Mouse (Mus musculus): Measurements from ENCODE around the gene Aco2. TPM values are rescaled to one million over a fixed set of nuclear protein-coding genes. Genes with fewer than 3 reads are reported as not detected.

The Aco2 gene
- polyA plus RNA-seq, 1 experiment from 2014 or later = 200 TPM

DNA sequence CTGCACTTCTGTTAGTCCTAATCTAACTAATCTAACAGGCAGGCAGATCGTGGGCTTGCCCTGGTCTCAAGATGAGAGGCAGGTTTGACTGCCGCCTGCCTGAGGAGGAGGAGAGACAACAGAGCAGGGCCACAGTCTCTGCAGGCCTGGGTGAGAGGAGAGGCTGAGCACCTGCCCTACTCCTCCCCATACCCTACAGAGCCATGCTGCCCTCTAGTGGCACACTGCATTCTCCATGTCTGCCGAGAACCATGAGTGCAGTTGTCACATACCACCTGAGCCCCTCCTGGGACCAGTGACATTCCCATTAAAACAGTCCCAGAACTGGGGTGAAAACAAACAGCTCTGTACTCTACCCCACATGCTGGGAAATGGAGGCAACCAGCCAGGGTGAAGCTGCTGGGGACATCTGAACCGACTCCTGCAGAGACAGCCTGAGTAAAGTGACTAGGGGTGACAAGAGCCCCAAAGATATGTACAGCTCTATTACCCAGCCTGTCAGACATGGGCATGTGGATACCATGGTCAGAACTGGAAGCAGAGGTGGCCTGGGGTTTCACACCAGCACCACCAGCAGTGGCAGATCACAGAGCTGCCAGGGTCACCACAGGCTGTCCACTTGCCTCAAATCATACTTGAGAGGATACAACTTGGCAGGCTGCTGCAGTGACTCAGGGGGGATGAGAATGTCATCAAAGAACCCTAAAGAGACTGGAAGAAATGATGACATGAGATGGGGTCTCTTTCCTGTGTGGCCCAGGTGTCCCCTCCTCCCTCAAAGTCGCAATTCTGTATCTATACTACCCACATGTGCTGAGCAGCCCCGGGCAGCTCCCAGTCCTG lies 45.7 kb downstream of the Aco2 start:
- Histone ChIP-seq H3K27me3 (ENCODE audit: control insufficient read depth, insufficient read depth, low read length) (no peaks in the 10 kb centered on the region), H3K9me3 (ENCODE audit: control insufficient read depth, low read length) (no peaks in the 10 kb centered on the region), H3K4me1 (ENCODE audit: control insufficient read depth, insufficient read depth, low read length) (no peaks in the 10 kb centered on the region), H3K27ac (ENCODE audit: low read depth, low read length) (no peak overlapping the region), H3K4me2 (ENCODE audit: low read depth) (no peak overlapping the region), H3K36me3 (ENCODE audit: control insufficient read depth, insufficient read depth, low read length) (peaks cover 21% of the 10 kb centered on the region), H3K4me3 (ENCODE audit: low read depth, low read length) (no peak overlapping the region), H3K9ac (ENCODE audit: low read length) (no peak overlapping the region)
- DNase-seq (ENCODE audit: low spot score) (peak; percentile 70), ATAC-seq (ENCODE audit: insufficient read depth, low FRiP score, low TSS enrichment) (no peak; the same call in 1 of the 2 replicates)
- 66% methylated on average over 5 of the region's 6 CpGs for WGBS

DNA sequence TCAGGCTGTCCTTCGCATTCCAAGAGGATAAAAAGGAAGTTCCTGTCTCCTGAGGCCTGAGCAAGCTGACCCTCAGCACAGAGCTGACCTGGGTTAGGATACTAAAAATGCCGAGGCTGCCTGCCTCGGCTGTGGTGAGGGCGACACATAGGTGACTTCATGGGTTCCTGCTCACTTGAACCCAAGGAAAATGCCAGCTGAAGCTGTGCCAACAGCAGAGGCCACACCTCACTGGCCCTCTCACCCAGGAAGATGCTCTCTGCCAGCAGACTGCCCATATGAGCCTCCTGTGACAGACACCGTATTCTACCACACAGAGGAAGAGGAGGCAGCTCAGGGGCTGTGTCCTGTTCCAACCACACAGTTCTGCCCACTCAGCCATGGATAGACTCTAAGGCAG lies 47.0 kb downstream of the Aco2 start:
- no peaks in the 10 kb centered on the region for H3K4me1 ChIP-seq (ENCODE audit: control insufficient read depth, insufficient read depth, low read length)
- H3K4me2 ChIP-seq (ENCODE audit: low read depth) = no peak overlapping the region
- no peak for DNase-seq (ENCODE audit: low spot score)
- no peak overlapping the region for H3K4me3 ChIP-seq (ENCODE audit: low read depth, low read length)
- no peaks in the 10 kb centered on the region for H3K9me3 ChIP-seq (ENCODE audit: control insufficient read depth, low read length)
- H3K36me3 ChIP-seq (ENCODE audit: control insufficient read depth, insufficient read depth, low read length) = peaks cover 19% of the 10 kb centered on the region
- H3K27ac ChIP-seq (ENCODE audit: low read depth, low read length) = no peak overlapping the region
- H3K9ac ChIP-seq (ENCODE audit: low read length) = no peak overlapping the region
- no peaks in the 10 kb centered on the region for H3K27me3 ChIP-seq (ENCODE audit: control insufficient read depth, insufficient read depth, low read length)
- ATAC-seq (ENCODE audit: insufficient read depth, low FRiP score, low TSS enrichment) = no peak
- WGBS = 84% methylated on average over 5 of the region's 5 CpGs

DNA sequence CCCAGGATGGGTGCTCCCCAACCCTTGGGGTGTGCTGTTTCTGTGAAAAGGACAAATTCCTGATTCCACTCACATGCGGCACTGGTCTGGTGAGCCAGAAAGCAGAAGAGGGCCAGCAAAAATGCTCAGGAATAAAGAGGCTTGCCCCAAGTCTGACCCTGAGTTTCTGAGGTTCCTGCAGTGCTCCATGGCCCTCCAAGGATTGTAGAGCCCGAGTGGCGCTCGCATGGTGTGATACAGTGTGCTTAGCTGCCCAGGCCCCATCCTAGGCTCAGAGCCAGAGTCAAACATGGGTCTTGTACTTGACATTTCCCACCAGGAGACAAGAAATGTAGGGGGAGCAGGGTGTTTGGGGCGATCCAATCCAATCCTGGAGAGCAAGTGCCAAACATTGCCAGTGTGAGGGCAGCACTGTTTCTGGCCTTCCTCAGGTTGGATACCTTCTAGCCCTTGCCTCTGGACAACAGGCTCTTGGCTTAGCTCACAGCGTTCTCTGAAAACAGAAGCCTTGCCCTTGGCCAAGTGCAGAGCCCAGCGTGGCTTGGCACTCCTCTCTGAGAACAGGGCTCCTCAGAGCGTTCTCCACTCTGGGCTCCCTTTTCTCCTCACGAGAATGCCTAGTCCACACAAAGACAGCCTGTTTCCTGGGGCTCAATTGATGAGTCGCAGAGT lies 48.6 kb downstream of the Aco2 start:
- no peak for DNase-seq (ENCODE audit: low spot score)
- WGBS = 91% methylated on average over 10 of the region's 10 CpGs
- no peak for ATAC-seq (ENCODE audit: insufficient read depth, low FRiP score, low TSS enrichment)
- Histone ChIP-seq H3K9ac (ENCODE audit: low read length) (no peak overlapping the region), H3K27ac (ENCODE audit: low read depth, low read length) (no peak overlapping the region), H3K36me3 (ENCODE audit: control insufficient read depth, insufficient read depth, low read length) (peaks cover 10% of the 10 kb centered on the region), H3K4me3 (ENCODE audit: low read depth, low read length) (no peak overlapping the region), H3K9me3 (ENCODE audit: control insufficient read depth, low read length) (no peaks in the 10 kb centered on the region), H3K4me1 (ENCODE audit: control insufficient read depth, insufficient read depth, low read length) (peaks cover 3% of the 10 kb centered on the region), H3K27me3 (ENCODE audit: control insufficient read depth, insufficient read depth, low read length) (no peaks in the 10 kb centered on the region), H3K4me2 (ENCODE audit: low read depth) (no peak overlapping the region)

DNA sequence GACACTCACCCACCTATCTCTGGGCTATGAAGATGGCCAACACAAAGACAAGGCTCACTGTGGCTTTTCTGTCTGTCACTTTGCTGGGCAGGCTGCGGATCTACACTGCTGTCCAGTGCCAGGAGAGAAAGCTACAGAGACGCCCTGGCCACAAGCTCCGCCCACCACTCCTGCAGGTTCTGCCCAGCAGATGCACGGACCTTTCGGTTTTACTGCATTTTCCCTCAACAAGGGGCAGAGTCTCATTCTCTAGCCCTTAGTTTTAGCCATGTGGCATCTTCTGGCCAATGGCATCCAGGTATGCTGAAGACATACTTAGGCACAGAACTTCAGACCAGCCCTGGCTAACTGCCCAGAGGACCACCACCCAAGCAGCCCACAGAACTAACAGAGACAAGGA lies 49.1 kb downstream of the Aco2 start:
- H3K4me2 ChIP-seq (ENCODE audit: low read depth) = no peak overlapping the region
- H3K9ac ChIP-seq (ENCODE audit: low read length) = no peak overlapping the region
- no peak for ATAC-seq (ENCODE audit: insufficient read depth, low FRiP score, low TSS enrichment)
- no peak overlapping the region for H3K4me3 ChIP-seq (ENCODE audit: low read depth, low read length)
- peaks cover 3% of the 10 kb centered on the region for H3K4me1 ChIP-seq (ENCODE audit: control insufficient read depth, insufficient read depth, low read length)
- H3K9me3 ChIP-seq (ENCODE audit: control insufficient read depth, low read length) = no peaks in the 10 kb centered on the region
- DNase-seq (ENCODE audit: low spot score) = no peak
- H3K27me3 ChIP-seq (ENCODE audit: control insufficient read depth, insufficient read depth, low read length) = no peaks in the 10 kb centered on the region
- WGBS = 70% methylated on average over 5 of the region's 5 CpGs
- peaks cover 5% of the 10 kb centered on the region; the same call in 1 of the 2 replicates for H3K36me3 ChIP-seq (ENCODE audit: control insufficient read depth, insufficient read depth, low read length)
- no peak overlapping the region for H3K27ac ChIP-seq (ENCODE audit: low read depth, low read length)

DNA sequence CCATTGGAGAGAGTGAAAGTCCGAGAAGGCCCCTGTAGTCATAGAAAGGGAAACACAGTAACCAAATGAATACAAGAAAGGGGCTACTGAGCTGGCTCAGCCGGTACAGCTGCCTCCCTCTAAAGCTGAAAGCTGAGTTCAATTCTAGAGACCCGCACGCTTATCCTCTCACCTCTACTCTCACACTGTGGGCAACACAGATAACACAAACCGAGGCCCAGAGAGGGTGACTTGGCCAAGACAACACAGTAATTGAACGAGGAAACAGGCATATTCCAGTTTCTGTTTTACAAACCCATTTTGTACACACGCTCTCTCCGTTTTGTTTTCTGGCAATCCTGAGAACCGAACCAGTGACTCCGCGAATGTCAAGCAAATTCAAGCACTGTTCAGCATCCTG lies 52.8 kb downstream of the Aco2 start:
- no peaks in the 10 kb centered on the region for H3K9me3 ChIP-seq (ENCODE audit: control insufficient read depth, low read length)
- 85% methylated on average over 11 of the region's 11 CpGs for WGBS
- no peaks in the 10 kb centered on the region for H3K27me3 ChIP-seq (ENCODE audit: control insufficient read depth, insufficient read depth, low read length)
- H3K36me3 ChIP-seq (ENCODE audit: control insufficient read depth, insufficient read depth, low read length) = no peaks in the 10 kb centered on the region
- H3K9ac ChIP-seq (ENCODE audit: low read length) = no peak overlapping the region; the same call in 1 of the 2 replicates
- H3K27ac ChIP-seq (ENCODE audit: low read depth, low read length) = no peak overlapping the region
- ATAC-seq (ENCODE audit: insufficient read depth, low FRiP score, low TSS enrichment) (no peak), DNase-seq (ENCODE audit: low spot score) (no peak)
- peaks cover 3% of the 10 kb centered on the region for H3K4me1 ChIP-seq (ENCODE audit: control insufficient read depth, insufficient read depth, low read length)
- peak overlapping the region; percentile 79 for H3K4me2 ChIP-seq (ENCODE audit: low read depth)
- H3K4me3 ChIP-seq (ENCODE audit: low read depth, low read length) = peak overlapping the region; percentile 48

DNA sequence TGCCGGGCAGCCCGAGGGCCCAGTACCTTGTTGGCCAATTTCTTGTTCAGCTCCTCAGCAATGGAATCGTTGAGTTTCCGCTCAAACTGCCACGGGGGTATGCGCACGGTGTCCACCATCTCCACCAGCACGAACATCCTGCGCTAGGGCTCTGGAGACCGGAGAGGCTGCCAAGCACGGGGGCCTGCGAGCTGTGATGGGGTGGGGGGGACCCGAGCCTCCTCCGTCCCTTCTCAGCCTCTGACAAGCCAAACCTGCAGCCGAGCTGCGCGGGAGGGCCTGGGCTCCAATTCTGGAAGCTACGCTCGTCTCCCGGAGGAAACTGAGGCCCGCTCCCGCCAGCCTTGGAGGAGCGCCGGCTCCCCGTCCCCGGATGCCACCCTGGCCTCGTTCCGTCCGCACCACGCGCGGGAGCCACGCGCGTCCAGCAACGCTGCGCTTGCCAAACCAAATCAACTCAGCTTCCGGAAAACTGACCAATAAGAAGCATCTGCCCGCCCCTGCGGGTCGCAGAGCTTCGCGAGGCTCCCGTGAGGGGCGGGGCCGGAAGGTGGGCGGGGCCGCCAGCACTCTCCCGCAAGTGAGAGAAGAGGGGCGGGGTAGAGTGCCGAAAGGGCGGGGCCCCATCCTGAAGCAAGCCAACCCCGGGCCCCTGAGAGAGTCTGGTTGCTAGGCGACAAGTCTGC lies 53.8 kb downstream of the Aco2 start, which contains the start of gene Polr3h:
Gene Polr3h (minus strand): TSS at position 481 of the 686 bp plus-strand sequence.
- peak within 1 kb of the TSS; percentile 73 for H3K27ac ChIP-seq (ENCODE audit: low read depth, low read length)
- H3K4me1 ChIP-seq (ENCODE audit: control insufficient read depth, insufficient read depth, low read length) = peaks cover 3% of the 10 kb centered on the region
- H3K9me3 ChIP-seq (ENCODE audit: control insufficient read depth, low read length) = no peaks in the 10 kb centered on the region
- H3K9ac ChIP-seq (ENCODE audit: low read length) = peak within 1 kb of the TSS; percentile 53
- H3K27me3 ChIP-seq (ENCODE audit: control insufficient read depth, insufficient read depth, low read length) = no peaks in the 10 kb centered on the region
- WGBS = under 1% methylated on average over 54 of the region's 54 CpGs
- DNase-seq (ENCODE audit: low spot score) = peak; percentile 98
- H3K36me3 ChIP-seq (ENCODE audit: control insufficient read depth, insufficient read depth, low read length) = no peaks in the 10 kb centered on the region
- peak within 1 kb of the TSS; percentile 48 for H3K4me3 ChIP-seq (ENCODE audit: low read depth, low read length)
- peak within 1 kb of the TSS; percentile 79 for H3K4me2 ChIP-seq (ENCODE audit: low read depth)
- peak; percentile 92 for ATAC-seq (ENCODE audit: insufficient read depth, low FRiP score, low TSS enrichment)

DNA sequence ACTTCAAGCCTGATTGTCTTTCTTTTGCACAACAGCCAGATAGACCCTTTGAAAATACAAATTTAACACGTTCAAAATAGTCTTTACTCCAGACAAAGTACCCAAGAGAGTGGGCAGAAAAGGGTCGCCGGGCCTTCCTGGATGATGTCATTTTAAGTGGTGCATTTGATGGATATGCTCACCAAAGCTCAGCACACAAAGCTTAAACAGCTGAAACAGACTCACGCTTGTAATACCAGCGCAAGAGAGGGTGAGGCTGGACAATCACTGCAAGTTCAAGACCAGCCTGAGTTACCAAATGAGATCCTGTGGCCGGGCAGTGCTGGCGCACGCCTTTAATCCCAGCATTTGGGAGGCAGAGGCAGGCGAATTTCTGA lies 54.3 kb downstream of the Aco2 start:
- H3K9me3 ChIP-seq (ENCODE audit: control insufficient read depth, low read length) = no peaks in the 10 kb centered on the region
- no peak for DNase-seq (ENCODE audit: low spot score)
- ATAC-seq (ENCODE audit: insufficient read depth, low FRiP score, low TSS enrichment) = peak; percentile 66
- peak overlapping the region; percentile 26; the same call in 1 of the 2 replicates for H3K4me2 ChIP-seq (ENCODE audit: low read depth)
- no peaks in the 10 kb centered on the region for H3K36me3 ChIP-seq (ENCODE audit: control insufficient read depth, insufficient read depth, low read length)
- peaks cover 3% of the 10 kb centered on the region for H3K4me1 ChIP-seq (ENCODE audit: control insufficient read depth, insufficient read depth, low read length)
- peak overlapping the region; percentile 73 for H3K27ac ChIP-seq (ENCODE audit: low read depth, low read length)
- no peak overlapping the region for H3K9ac ChIP-seq (ENCODE audit: low read length)
- no peak overlapping the region for H3K4me3 ChIP-seq (ENCODE audit: low read depth, low read length)
- WGBS = 33% methylated on average over 9 of the region's 9 CpGs
- no peaks in the 10 kb centered on the region for H3K27me3 ChIP-seq (ENCODE audit: control insufficient read depth, insufficient read depth, low read length)

DNA sequence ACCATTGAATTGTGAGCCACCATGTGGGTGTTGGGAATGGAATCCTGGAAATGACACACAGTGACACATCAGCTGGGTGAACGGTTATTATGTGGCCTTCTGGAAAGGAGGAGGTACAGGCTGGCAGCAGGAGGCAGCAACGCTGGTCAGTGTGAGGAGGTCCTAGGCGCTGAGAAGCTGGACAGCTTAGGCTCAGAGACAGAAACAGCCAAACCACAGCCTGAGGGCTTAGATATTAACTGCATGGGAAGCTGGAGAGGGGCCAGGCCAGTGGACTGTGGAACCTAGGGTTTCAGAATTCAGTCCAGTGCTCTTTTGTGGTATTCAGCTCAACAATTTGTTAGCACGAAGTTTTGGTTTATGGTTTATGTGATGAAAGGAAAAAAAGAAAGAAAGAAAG lies 55.6 kb downstream of the Aco2 start:
- no peak overlapping the region for H3K4me3 ChIP-seq (ENCODE audit: low read depth, low read length)
- no peak overlapping the region for H3K27ac ChIP-seq (ENCODE audit: low read depth, low read length)
- H3K36me3 ChIP-seq (ENCODE audit: control insufficient read depth, insufficient read depth, low read length) = no peaks in the 10 kb centered on the region
- DNase-seq (ENCODE audit: low spot score) = no peak
- 68% methylated on average over 4 of the region's 4 CpGs for WGBS
- no peak for ATAC-seq (ENCODE audit: insufficient read depth, low FRiP score, low TSS enrichment)
- H3K27me3 ChIP-seq (ENCODE audit: control insufficient read depth, insufficient read depth, low read length) = no peaks in the 10 kb centered on the region
- H3K9ac ChIP-seq (ENCODE audit: low read length) = no peak overlapping the region
- peaks cover 3% of the 10 kb centered on the region for H3K4me1 ChIP-seq (ENCODE audit: control insufficient read depth, insufficient read depth, low read length)
- no peak overlapping the region for H3K4me2 ChIP-seq (ENCODE audit: low read depth)
- no peaks in the 10 kb centered on the region for H3K9me3 ChIP-seq (ENCODE audit: control insufficient read depth, low read length)
